Mouse (Mus musculus) kidney, adult 8-10 months (tissue): ENCODE measurements around the gene Fam171b.
A peak's percentile ranks its signal among the peaks of the same experiment; 100 is the strongest.

Source experiments
- DNase-seq, 2 experiments: peaks; one replicate each; pipeline ENCODE4 v3.0.0; 2022

The Fam171b gene

GRCm38 (mm10) chr2:83812483-83813272 is at the start of gene Fam171b:
Gene Fam171b (plus strand): TSS chr2:83812636.
- peak; percentile 20 to 43 for DNase-seq

GRCm38 (mm10) chr2:83766058-83766457 is 46.4 kb upstream of the Fam171b start:
- peak; percentile 59 to 74 for DNase-seq

DNA sequence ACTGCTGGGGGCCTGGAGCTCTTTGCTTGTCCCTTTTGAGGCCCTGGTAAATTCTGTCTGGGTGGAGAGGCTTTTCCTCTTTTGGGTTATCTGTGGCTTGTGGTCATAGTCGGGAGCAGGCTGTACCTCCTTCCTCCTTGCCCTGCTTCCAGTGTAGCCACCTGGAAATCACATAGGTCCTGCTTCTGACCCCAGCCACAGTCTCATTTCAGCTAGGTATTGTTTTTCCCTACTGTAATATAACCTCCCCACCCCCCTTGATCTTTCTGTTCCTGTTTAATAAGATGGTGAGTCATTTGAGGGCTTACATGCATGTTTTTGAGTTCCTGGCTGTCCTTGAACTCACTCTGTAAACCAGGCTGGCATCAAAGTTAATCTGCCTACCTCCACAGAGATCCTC is 45.6 kb upstream of the Fam171b start:
- DNase-seq = no peak

GRCm38 (mm10) chr2:83768311-83769047 is 44.0 kb upstream of the Fam171b start:
- no peak for DNase-seq

DNA sequence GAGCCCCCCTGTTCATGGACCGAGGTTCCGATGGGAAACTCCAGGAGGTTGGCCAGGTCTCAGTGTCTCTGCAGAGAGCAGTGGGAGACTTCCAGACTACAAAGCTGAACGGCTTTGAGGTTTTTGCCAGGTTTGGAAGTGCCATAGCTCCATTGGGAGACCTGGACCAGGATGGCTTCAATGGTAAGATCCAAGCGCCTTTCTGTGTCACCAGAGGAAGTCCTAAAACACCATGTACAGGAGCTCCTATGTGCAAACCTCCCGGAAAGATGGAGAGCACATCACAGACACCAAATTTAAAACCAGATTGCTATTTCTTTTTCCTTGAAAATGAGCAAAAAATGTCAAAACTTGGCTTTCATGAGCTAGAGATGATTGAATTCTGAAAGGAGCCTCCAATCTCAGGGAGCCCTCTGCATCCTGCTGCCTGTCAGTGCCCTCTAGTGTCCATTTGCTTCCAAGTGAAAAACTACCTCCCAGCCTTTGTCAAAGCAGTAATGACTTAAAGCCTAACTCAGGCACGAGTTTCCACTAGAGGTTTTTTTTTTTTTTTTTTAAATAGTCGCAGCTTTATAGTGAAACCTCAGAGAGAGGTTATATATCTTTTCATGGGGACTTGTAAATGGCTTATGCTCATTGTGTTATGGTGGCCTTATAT is 41.2 kb upstream of the Fam171b start:
- DNase-seq = peak; percentile 48 to 67

DNA sequence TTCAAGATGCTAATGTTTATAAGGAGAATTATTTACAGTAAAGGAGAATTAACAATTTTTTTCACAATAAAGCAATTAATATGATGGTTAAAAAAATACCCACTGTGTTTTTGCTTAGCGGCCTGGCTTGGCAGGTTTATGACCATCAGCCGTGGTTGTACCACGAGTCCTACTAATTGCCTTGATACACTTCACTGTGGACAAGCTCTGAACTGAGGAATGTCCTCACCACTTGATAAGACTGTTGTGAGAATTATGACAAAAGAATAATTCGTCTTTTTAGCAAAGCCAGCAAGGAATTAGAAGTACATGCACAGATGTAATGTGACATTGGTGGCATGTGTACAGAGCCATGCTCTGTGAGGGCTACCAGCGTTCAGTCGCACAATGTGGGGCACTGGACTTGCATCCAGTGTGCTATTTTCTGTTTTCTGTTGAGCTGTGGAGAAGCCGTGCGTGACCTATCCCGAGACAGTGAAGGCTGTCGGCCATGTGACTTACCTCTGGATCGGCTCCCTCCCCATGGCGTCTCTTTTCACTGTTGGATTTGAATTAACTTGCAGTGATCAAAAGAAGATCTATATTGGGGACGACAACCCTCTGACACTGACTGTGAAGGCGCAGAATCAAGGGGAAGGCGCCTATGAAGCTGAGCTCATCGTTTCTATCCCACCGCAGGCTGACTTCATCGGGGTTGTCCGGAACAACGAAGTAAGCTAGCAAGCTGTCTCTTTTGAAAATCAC is 20.9 kb upstream of the Fam171b start:
- DNase-seq = no peak

DNA sequence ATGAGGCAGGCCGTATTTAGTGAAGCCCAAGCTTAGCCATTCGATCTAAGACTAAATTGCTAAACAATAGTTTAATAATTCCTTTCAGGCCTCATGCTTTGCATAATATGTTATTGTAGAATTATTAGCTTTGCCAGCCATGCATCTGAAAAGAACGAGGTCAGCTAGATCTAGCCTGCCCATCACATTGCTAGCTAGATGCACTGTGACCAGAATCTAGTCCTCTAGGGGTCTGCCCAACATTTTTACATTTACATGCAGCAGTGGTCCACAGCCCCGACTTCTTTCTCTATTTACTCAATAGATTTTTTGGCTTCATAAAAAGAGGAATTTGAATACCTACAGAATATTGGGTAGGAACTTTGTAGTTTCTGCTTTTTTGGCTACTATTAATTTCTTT is 20.3 kb upstream of the Fam171b start:
- DNase-seq = no peak

- no peak for DNase-seq
Observed at GRCm38 (mm10) chr2:83795766-83796165, 16.7 kb upstream of the Fam171b start.

DNA sequence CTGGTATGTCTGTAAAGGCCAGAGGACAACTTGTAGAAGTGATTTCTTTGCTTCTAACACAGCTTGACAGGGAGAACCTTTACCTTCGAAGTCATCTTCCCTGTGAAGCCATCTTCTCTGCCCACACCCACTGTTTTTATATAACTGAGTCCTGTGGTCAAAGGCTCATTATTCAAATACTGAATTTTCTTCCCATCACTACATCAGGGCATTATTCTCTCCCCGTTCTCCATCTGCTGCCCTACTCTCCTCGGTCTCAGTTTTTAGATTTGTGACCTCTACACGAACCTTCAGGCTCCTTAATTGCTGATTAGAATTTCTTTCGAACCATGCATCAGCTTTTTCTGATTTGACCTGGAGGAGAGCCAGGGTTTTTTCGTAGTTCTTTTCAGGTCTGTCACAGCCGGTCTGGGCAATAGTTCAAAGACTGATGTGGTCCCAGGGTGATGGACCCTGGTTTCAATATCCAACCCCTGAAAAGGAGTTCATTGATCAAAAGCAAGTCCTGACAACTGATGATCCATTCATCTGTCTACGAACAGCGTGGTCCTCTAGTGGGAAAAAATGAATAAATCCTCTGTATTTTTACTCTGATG is 14.4 kb upstream of the Fam171b start:
- DNase-seq = no peak

DNA sequence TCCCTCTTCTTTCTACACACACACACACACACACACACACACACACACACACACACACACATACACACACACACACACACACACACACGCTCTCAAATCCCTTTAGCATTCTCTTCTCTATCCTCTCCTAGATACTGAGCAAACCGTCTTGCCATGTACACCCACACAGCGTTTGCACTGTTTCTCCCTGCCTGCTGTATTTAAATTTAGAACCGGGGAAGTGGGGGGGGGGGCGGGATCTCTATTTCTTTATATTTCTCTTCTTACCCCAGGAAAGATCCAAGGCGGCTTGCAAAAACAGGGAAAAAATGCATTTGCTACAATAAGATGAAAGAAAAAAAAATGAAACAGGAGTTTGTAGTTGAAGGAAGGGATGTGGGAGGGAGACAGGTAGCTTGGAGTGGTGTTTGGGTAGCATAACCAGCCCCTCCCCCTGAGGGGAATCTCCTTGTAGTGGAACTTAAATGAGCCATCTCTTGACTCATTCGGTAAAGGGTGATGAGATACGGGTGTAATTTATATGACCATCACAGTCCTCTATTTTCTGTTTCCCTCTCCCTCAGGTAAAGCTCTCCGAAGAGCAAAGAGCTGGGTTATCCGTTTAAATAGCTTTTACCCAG is 947 bp downstream of the Fam171b start:
- DNase-seq = no peak

DNA sequence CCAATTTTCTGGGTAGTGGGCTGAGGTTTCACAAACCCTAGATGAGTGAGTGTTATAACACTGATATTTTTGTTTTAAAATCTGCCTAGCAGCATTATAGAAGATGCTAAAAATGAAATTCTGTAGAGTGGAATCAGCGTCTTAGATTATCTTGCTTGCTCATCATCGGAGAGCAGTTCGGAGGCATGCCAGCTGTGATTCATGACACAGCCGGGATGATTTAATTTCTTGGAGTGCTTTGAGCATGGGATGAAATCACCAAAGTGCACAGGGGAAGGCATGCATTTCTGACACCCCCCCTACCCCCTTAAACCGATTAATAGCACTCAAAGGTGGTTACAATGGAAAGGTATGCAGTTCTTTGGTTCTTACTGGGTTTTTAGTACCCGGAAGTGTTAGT is 1.6 kb downstream of the Fam171b start:
- DNase-seq = no peak

- DNase-seq = no peak
Observed at GRCm38 (mm10) chr2:83816147-83816546, 3.7 kb downstream of the Fam171b start.

DNA sequence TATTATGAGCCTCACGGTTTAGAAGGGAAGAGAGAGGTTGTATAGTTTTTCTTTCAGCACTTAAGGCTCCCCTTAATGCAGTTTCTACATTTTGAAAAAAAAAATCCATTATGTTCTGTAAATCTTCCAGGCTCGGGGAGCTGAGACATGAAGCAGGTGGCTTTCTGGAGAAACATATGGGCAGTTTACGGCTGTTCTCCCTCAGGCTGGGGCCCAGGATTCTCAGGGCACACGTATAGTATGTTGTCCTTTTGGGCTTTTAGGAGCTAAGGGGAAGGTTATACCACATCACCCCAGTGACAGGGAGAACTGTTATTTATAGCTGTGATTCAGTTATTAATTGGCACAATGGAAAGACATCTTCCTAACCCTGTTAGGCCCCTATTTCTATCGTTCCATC is 12.7 kb downstream of the Fam171b start:
- no peak for DNase-seq

DNA sequence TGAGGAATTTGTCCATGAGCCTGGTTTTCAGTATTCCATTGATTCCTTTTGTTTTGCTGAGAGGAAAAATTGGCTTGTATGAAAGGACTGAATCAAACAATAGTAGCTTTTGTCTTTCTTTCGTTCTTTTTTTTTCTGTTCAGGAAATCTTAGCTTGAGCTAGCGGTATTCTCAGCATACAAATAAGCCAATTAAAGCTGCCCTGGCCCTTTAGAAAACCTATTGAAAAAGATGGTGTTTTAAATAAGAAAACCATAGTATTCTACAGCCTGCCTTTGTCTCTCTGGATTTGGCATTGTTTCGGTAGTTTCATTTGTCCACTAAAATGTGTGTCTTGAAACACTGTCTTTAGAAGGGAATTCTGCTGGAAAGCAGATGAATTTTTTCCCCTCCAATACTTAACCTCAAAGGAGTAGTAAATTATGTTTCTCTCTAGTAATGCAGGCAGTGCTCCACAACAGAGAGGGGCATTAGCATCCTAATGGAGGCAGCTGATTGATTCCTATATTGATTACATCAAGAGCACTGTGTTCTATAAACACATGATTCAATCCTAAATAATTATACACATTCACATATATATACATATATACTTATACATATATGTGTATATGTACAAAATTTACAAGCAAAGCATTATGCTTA is 16.6 kb downstream of the Fam171b start:
- no peak for DNase-seq

GRCm38 (mm10) chr2:83832903-83833302 is 20.5 kb downstream of the Fam171b start:
- DNase-seq = no peak

DNA sequence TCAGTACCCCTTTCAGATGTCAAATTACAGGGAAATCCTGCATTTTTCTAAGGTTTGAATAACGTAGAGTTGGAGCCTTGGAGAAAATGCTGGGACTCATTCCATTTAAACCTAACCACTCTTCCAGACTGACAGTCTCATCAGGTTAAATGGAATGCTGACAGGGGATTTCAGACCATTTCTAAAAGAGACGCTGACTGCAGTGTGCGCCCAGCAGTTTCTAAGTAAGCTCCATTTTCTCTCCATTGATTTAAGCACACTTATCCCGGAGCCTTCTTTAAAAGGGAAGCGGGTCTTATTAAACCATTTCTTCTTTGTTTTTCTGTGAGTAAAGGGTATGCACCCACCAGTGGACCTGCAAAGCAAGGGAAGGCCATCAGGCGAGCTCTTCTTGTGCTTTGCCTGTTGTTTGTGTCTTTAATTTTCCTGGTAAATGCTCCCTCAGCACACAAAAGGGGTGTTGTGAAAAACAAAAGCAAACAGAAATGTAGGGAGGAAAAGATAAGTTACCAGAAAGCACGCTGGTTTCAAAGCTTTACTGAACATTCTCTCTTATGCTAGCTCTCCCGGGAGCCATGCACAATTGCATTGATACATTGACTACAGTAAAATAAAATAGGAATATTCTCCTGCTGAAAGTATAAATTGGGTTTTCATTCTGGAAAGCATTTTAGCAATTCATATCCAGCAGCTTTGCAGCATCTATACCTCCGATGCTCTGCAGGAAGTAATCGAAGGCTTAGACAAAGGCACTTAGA is 23.1 kb downstream of the Fam171b start:
- DNase-seq = no peak

GRCm38 (mm10) chr2:83848495-83848894 is 36.1 kb downstream of the Fam171b start:
- no peak for DNase-seq

GRCm38 (mm10) chr2:83853423-83853822 is 41.0 kb downstream of the Fam171b start:
- DNase-seq = no peak

GRCm38 (mm10) chr2:83856236-83856635 is 43.8 kb downstream of the Fam171b start:
- DNase-seq = no peak

DNA sequence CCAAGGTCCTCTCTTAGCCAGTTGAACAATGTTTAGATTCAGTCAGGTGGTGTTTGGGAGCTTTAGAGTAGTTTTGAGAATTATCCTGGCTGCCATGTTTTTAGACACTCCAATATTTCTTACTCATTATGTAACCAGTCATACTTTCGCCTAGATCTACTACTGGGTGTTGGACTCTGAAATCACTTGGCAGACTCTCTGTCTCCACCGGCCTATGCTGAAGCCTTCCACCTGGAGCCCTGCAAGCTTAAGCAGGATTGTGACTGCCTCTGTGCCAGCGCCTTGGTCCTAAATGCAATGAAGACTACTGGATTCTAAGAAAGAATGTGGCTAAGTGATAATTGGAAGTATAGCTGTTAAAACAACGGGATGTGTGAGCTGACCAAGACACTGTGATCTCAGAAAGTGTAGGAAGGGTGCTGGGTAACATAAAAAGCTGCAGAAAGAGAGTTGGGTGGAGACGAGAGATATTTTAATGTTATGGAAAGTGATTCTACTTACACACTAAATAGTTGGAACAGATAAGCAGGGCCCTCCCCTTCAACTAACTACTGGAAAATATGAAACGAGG is 71.5 kb downstream of the Fam171b start:
- peak; percentile 6 to 17 for DNase-seq
